Mouse (Mus musculus) lung, postnatal 10 days (tissue): Measurements from ENCODE around the gene Wrap73.

Source experiments
- DNase-seq: peaks from one replicate; pipeline ENCODE4 v3.0.0; 2021

Gene Wrap73

DNA sequence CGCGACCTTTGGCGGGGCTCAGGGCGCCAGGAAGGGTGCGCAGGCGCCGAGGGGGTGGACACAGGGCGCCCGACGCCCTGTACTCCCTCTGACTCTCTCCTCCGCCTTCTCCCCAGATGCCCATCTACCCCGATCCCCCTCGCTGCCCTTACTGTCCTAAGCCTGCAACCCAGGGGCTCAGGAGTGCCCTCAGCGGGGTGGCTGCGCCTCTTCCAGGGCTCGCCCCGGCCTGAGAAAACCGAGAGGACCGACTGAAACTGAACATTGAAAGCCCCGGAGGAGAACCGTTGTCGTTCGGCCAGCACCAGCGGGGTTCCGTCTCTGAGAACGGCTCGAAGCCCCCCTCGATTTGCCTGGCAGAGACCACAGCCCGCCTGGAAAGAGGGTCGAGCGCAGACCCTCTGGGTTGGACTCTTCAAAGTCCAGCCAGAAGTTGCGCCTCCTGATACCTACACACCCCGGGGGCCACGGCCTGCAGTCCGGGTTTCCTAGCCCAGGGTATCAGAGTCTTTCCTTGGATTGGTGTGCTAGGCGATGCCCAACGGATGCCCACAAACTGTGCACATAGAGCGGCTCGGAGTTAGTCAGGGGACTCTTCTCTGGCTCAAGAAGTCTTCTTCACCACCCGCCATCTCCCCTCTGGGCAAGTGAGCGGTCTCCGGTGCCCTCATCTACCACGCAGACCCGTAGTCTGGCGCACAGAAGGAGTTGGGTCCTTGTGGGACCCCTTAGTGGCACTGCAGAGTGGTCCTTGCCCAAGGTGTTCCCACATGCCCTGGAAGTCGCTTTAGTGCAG lies 1.8 kb upstream of the Wrap73 start:
- no peak for DNase-seq

DNA sequence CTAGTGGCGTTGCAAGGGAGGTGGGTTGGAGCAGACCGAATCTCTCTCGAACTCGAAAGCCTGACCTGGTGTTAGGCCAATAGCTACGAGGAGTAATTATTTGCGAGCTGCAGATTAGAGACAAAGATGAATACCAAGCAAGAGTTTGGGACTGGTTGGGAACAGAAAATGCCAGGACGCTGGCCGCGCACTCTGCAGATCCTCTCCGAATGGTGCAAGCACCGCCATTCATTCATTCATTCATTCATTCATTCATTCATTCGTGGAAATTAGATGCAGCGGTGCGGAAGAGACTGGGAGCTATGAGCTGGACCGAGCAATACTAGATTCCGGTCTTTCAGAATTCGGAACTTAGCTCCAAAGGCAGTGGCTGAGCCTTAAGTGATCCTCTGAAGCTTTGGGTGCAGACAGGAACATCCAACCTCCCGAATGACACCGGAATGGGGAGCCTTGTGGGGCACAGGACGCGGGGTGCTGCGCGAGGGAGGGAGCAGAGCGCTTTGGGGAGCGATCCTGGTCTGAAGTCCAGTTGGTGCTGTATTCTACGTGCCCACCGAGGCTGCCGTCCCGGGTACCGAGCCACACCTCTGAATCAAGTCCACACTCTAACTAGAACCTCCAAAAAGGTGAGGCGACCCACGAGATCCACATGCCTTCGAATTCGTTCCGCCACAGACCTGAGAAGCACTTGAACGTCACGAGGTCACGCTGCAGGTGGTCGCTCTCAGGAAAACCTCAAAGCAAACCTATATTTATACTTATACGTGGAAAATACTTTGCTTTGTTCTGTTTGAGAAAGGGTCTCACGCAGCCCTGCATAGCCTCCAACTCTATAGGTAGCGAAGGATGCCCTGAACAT lies 934 bp upstream of the Wrap73 start:
- DNase-seq = no peak

GRCm38 (mm10) chr4:154144712-154145111 lies 2.5 kb downstream of the Wrap73 start:
- no peak for DNase-seq

DNA sequence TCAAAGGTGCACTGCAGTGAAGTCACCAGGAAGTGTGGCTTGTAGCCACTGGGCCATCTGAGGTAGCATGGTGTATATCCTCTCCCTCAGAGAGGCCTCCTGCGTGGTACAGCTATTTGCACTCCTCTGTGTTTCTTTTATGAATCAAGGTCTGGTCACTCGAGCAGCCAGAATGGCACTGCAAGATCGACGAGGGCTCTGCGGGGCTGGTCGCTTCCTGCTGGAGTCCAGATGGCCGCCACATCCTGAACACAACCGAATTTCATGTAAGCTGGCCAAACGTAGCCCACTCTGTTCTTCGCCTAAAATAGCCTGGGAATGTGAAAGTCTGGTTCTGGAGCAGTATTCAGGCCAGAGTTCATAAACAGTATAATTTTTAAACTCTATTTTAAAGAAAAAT lies 4.2 kb downstream of the Wrap73 start:
- DNase-seq = no peak

- no peak for DNase-seq
These were observed 11.9 kb downstream of the Wrap73 start for GRCm38 (mm10) chr4:154154104-154154503.

- no peak for DNase-seq
These were observed 13.9 kb downstream of the Wrap73 start for GRCm38 (mm10) chr4:154156050-154156449.

- no peak for DNase-seq
These were observed 15.9 kb downstream of the Wrap73 start for GRCm38 (mm10) chr4:154157970-154158662.

DNA sequence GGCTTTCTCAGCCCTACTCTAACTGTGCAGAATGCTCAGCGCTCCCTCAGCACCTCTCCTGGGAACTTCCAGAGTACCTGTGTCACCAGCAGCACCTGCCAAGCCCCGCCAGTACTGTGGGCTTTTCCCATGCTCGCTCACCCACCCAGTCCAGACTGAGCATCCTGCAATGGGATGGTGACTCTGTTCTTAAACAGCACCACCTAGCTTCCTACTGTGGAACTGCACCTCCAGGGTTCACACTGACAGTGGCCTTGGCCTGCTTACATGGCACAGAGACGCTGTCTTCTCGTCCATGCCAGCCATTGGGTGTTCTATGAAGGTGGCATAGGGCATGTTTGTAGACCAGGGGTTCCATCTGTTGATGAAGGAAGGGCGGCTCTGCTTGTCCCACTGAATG lies 16.8 kb downstream of the Wrap73 start:
- peak; percentile 93 for DNase-seq

DNA sequence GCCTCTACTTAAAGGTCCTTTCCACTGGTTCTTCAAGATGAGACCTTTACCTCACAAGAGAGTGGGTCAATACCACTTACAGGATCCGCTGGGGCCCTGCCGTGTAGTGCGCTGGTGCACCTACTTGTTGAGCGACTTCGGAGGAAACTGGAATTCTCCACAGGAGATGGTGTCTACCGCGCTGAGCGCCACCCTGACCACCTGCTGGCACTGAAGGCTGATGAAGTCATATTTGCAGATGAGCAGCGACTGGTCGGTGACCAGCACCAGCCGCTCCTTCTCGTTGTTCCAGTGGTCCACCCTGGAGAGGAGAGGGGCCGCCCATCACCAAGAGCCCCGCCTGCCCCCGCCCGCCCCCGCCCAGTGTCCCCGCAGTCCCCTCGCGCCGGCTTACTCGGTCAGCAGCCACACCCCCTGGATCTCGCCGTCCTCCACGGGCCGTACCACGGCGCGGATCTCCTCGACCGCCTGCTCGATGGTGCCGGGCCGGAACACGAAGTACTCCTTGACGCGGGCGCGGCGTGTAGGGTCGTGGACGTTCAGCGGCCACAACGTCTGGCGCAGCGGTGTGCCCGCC lies 17.9 kb downstream of the Wrap73 start:
- peak; percentile 63 for DNase-seq

DNA sequence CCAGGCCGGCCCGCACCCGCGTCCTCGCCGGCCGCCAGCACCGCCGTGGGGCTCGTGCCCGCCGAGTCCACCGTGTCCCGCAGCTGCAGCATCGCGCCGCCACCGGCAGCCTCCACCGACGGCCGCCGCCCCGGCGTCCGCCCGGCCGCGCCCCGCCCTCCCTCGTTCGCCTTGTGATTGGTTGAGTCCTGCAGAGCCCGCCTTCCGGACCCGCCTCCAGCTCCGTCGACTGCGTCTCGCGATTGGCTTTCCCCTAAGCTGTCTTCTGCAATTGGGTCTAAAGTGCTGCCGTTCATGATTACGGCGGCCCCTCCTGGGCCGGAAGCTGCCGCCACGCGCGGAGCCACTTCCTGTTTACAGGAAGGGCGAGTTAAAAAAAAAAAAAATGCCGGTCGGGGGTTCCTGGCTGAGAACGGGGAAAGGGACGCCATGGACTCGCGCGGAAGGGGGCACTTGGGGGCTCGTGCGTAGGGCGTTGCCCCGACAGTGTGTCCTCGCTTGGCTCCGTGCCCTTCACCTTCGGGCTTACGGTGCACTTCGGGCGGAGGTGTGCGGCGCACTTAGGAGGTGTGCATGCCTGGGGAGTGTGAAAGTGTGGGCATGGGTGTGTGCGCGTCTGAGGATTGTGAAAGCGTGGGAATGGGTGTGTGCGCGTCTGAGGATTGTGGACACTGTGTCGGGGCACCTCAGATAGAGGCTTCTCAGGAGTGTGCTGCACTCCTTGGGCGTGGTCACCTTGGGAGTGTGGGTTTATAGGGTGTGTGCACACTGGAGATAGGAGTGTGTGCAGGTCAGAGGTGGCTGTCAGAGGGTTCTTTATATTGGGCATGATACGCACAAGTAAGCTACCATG lies 18.6 kb downstream of the Wrap73 start, which contains the start of gene Tprgl:
TSS of gene Tprgl (minus strand) at position 129 of the 853 bp plus-strand sequence.
- DNase-seq = peak; percentile 98

DNA sequence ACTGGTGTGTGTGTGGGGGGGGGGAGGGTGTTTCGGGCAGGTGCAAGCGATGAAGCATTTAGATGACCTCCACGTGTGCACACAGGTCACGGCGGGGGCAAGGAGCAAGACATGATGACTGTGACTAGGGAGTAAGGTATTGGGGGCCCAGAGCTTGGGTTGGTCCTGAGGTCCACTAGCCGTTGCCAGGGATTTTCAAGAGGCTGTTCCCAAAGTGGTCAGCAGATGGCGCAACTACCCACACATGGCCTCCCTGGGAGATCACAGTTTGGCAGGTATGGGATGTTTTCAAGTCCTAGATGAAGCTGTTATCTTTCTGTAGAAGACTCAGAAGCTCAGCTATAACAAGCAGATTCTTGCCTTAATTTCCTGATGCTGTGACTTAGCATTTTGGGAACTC lies 21.1 kb downstream of the Wrap73 start:
- peak; percentile 87 for DNase-seq

DNA sequence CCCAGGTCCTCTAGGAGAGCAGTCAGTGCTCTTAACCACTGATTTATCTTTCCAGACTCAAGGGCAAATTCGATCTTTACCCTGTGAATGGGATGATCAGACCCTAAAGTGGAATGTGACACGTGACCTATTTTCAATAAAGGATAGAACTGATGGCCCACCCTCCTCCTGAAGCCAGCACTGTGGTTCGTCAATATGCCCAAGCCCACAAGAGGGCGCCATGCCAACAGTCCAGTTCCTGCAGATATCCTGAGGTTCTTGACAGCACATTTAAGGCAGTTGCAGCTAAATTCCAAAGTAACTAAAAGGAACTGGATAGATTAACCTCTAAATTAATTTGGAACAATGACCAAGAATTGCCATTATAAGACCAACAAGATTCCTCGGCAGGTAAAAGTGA lies 24.9 kb downstream of the Wrap73 start:
- peak; percentile 88 for DNase-seq

DNA sequence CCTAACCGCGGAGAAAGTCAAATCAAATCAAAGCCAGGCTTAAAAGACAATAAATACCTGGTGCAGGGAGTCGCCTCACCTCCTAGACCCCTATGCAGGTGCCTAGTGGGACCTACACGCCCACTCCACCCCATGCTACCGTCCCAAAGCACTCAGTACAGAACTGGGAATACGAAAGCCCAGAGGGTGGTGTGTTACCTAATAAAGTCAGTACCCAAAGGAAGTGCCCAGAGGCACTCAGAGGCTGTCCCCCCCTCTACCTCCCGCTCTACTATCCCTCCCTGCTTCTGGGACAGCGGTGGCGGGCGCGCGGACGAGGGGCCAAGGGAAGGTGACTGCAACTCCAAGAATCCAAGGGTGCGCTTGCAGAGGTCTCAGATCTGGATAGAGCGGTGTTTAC lies 27.8 kb downstream of the Wrap73 start:
- DNase-seq = no peak

GRCm38 (mm10) chr4:154170506-154171150 lies 28.5 kb downstream of the Wrap73 start, which contains the start of gene Megf6:
Megf6 (plus strand) TSS chr4:154170730.
- DNase-seq = peak; percentile 80

DNA sequence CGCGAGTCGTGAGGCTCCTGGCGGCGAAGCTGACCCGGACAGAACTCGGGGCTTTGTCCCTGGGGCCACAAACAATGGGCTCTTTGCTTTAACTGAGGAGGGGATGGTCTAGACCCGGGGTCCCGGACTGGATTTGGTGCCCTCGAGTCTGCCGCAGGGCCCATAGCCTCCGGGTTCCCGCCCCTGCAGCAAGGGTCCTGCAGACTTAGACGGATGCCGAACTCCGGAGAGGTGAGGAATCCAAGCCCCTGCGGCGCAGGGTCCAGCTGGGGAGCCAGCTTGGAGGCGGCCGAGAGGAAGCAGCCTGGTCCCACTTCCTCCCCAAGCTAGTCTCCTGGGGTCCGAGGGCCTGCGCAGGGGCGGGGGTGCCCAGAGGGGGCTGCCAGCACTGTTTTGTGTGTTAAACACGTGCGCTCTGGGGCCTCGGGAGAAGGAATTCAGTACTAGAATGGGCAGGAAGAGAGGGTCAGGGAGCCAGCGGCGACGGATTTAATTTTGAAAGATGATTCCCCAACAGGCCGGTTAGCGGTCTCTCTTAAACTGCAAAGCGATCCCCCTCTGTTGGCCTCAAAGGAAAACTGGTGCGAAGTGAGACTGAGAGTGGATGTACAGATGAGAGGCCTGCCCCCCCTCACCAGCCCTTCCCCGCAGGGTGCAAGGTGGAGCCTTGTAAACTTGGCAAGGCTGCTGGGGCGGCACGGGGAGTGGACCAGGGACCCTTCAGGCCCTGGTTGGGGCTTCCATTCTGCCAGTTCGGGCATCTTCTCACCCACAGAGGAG lies 29.2 kb downstream of the Wrap73 start:
- DNase-seq = peak; percentile 59

- DNase-seq = no peak
These were observed 29.9 kb downstream of the Wrap73 start for GRCm38 (mm10) chr4:154171931-154172604.

DNA sequence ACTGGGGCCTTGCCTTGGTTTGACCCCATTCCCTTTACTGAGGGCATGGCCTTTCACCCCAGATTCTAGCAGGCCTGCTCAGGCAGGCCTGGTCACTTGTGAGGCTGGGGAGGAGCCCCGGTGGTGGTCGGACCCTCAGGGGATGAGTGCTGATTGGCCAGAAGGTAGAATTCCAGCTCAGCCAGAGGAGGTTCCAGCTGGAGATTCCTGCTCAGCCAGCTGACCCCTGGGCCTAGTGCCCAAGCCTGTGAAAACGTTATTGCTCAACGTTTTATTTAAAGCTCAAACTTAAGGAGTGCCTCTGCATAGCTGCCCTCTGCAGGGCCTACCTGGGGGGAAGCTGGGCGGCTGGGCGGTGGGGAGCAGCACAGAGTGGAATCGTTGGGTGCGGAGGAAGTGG lies 35.1 kb downstream of the Wrap73 start:
- peak; percentile 81 for DNase-seq

- DNase-seq = peak; percentile 82
These were observed 38.8 kb downstream of the Wrap73 start for GRCm38 (mm10) chr4:154181001-154181400.

DNA sequence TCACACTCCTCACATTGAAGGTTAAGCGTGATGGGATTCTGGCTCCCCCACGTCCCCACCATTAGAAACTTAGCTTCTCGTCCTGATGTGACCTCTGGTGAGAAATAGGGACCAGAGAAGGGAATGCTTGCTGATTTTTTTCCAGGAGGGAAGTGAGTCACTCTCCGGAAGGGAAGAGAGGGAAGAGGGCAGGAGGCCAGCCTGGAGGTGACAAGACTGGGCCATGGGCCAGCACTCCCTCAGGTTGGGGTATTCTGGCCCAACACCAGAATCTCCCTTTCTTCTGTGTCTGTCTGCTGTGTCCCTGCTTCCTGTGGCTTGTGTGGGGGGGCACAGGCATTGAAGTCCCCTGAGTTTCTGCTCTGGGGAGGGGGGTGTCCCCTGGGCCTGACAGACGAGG lies 41.4 kb downstream of the Wrap73 start:
- peak; percentile 64 for DNase-seq

- peak; percentile 40 for DNase-seq
These were observed 42.8 kb downstream of the Wrap73 start for GRCm38 (mm10) chr4:154185001-154185400.
